Mouse (Mus musculus): ENCODE measurements at regions not wholly inside any gene's neighbourhood (a gene's known extent, or its start where the extent isn't known, plus 50 kb on each side); places are given as distances from the start of the nearest gene placed in this dataset.
"Not testable (repeated sequence)": the region's sequence is repeated elsewhere in the genome, so short reads cannot be mapped to it uniquely, and the experiment has no call there.

DNA sequence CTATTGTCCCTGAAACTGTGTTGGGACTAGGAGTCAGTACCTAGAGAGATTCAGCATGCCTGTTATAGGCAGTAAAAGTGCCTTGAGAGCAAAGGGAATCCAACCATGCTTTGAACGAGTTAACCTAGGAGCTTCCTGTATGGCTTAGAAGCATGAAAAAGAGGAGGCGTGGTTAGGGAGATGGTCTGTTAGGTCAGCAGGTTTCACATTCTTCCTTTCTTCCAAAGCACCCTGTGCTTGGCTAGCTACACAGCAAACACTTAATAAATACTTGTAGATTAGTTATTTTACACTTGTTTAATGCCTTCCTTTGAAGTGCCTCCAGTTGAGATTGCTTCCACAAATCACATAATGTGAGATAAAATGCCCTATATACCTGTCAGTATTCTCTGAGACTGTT is 284.9 kb upstream of the Adgra3 start:
- no peak for DNase-seq

DNA sequence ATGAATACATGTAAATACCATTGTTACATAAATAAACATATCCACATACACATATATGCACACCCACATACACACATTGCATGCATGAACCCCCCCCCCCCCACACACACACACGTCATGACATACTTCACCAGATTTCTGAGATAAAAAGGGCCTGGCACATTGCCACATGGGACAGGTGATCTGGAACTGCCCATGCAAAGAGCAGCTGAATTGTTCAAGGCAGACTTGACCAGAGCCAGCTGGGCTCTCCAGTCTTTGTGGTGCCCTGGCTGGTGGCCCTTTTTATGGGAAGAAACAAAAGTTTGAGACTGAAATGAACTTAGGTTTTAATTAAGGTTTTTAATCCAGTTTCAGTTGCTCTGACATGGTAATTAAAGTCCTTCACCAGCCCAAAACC is 250.7 kb upstream of the Adgra3 start:
- peak; percentile 42 to 48 for DNase-seq

DNA sequence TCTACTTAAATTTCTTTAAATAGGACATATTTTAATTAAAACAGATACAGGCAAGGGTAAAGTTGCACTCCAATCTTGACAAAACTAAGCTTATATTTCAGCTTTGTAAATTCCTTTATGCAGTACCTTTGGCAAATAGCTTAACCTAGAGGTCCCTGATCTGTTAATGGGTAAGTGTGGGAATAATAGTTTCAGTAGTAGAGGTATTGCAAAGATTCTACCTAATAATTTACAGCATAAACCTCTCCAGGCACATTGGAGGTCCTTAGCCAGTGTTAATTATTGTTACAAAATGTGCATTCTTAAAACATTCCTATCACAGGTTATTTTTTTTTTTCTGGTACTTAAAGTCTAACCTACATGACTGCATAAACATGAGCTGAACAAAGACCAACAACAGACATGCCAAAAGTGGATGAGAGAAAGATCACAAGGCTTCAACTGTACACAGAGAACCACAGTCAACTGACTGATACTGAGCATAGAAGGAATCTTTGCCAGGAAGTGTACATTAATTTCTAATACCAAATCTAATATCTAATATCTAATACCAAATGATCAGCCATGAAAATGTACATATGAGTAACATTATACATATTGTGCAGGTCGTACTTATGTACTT is 245.2 kb upstream of the Adgra3 start:
- DNase-seq = no peak

DNA sequence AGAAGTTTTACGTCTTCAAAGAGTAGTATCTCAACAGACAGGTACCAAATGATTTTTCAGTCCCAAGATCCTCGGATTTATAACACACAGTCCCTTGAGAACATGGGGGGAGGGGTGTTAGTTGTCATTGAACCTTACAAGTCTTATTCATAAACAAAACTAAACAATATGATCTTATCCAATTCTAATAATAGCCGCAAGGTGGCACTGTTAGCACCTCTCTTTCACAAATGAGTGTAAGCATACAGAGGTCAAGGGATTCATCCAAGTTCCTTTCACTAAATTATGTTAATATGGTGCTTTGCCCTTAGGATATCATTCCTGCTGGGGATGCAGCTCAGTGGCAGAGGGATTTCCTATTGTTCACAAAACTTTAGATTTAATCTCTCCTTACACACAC is 235.0 kb upstream of the Adgra3 start:
- DNase-seq = peak; percentile 6 to 40

DNA sequence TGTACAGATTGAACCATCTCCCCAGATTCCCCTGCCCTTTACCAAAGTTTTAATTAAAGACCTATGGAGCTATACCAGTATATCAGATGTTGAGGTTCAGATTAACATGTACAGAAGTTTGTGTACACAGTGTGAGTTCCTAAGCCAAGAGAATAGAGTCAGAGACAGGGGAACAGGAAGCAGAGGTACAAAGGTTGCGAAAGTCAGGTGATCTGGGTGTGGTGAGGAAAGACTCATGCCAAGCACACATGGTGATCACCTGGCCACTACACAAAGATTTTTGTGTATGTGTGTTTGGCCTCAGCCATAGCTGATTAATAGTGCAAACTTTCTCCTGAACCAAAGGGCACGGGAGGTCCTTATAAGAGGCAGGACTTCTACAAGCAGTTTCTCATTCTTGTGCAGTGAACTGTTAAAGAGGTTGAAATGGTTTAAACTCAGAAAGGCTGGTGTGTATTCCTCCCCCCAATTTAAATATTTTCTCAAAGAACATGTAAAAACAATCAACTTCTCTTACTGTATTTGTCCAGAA is 232.1 kb upstream of the Adgra3 start:
- DNase-seq = no peak

DNA sequence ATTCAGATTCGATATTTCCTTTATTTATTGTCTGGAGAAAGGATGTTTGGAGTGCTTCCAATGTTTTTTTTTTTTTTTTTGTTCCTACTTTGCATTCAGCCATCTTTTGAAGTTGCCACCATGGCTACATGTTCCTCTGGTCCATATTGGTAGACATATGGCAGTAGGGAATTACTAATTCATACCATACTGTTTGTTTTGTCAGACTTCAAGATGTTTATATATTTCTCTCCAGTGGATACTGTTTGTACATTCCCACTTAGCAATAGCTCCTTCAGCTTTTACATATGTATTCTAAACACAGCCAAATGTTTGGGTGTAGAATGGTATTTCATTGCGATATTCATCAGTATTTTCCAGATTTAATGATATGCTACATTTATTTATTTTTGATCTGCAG is 201.6 kb upstream of the Adgra3 start:
- DNase-seq = no peak

DNA sequence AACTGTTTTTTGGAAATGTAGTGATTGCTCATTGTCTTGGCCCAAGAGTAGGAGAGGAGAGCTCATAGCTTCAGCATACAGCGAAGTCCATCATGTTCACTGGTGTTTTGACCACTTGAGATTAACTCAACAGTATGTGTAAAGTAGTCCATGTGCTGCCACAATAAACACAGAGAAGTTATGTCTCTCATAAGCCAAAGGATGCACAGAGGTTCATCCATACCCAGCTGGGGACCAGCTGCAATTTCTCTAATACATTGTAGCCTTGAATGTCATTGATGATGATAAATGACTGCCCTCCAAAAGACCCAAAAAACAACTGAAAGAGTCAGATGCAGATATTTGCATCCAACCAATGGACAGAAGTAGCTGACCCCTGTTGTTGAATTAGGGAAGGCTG is 199.2 kb upstream of the Adgra3 start:
- no peak for DNase-seq

DNA sequence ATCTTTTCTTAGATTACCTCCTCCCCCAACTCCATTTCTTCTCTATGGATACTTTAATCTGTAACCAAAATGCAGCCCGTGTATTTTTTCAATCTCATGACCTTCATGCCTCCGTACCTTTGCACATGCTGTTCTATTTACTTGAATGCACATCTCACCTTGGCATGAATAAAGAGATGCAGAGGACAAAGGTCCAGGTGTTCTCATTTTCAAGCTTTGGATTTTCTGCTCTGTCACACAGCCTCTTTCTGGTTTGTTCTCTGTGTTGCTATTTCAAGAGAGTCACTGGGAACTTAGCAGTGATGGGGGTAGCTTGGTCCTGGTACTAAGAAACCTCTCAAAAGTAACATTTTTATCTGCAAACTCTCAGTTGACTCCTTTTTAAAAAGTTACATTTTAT is 175.3 kb upstream of the Adgra3 start:
- no peak for DNase-seq

DNA sequence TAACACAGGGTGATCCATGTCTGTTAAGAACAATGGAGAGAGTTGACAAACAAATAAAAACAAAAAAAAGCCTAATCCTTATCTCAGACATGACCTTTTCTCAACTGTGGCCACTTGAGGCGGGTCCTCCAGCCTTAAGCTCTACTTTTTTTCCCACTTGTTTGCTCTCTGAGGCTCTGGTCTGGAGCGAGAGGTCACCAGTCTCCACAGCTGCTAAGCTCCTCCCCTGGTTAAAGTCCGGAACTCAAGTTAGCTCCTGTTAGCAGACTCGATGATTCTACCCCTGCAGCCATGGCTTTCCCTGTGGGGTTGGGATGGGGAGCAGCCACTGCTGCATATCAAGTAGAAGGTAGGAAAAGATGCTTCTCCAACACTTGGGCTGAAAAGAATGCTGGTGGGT is 158.2 kb upstream of the Adgra3 start:
- no peak for DNase-seq

DNA sequence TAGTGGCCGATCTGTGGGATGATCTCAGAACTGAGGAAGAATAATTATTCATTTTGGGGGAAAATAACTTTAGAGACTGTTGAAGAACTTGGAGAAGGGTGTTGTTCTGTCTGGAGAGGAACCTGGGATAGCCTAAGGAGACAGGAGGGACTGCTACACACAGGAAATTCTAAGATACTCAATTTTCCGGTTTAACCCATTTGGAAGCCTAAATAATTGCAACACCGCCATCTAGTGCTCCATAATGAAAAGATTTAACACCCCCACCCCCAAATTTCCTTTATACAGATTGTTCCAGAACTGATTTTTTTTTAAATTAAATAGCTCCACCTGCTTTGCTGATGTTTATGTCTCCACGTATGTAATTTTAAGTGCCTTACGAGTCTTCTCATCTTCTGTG is 157.2 kb upstream of the Adgra3 start:
- DNase-seq = peak; percentile 28 to 56

DNA sequence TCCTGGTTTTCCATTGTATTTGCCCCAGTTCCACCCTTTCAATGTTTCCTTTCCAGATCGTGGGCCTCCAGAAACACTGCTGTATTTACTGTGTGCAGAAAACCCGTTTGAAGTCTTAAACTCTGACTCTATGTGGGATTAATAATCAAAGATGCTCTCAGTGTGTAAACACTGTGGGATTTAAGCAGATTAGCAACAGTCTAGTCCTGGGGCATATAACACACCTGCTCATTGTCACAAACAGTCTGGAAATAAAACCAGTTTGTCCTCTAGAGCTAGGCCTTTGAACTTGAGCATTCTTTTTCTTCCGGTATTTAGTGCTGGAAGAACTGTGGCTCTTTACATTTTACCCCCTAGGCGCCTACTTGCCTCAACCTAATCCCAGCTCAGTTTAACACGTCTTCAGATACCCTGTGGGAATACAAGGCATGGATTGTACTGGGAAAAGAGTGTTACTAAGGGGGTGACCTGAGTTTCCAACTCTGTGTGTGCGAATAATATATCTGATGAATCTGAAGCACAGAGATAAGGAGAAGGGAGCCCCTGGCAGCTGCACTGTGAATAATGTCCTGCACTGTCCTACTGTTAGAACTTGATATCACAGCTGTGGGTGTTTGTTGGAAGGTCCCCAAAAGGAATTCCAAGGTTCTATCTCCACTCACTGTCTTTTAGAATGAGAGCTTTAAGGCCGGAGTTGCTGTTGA is 143.7 kb upstream of the Adgra3 start:
- DNase-seq = no peak

DNA sequence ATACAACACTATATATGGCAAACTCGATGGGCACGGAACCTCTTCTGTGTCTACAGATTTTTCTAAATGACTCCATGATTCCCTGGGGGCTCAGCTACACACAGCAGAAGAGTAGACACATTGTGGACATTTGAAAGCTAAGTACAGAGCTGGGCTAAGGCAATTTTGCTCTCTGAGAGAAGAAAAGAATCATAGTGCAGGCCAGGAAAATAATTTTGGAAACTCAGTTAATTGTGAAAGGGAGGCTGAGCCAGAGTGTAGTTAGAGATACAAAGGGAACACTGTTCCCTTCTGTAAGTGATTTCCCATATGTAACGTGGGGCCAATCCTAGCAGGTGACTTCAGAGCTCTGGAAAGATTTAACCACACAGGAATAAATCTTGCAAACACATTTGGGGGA is 137.6 kb upstream of the Adgra3 start:
- DNase-seq = no peak

DNA sequence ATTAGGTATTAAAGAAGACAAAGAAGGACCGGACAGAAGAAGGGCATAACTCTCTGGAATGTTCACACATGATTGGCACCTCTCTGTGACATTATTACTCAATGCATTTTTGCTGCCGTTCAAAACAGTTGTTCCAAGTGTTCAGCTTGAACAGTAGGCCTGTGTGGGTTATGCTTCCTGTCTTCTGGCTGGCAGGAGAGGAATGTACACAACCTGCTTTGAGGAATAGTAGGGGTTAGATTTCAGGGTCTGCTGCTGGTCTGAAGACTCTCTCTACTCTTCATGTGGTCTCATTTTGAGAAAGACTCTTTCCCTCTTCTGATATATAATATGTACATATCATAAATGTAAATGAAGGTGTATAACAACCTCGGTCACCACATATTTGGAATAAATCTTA is 137.2 kb upstream of the Adgra3 start:
- DNase-seq = no peak

DNA sequence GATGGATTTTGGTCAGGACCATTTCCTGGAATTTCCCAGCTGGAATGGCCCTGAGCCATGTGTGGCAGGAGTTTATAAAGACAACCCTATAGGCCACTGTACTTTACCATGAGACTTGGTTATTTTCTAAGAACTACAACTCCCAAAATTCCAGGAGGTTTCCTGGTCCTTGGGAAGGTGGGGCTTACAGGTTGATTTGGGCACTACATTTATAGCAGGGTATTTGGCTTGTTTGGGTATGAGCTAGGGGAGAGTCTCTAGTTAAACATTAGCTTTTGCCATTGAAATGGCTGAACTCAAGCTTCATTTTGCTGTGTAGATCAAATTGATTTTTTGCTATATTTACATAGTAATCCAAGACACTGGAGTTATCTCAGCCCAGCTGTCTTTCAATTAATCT is 130.6 kb upstream of the Adgra3 start:
- no peak for DNase-seq

DNA sequence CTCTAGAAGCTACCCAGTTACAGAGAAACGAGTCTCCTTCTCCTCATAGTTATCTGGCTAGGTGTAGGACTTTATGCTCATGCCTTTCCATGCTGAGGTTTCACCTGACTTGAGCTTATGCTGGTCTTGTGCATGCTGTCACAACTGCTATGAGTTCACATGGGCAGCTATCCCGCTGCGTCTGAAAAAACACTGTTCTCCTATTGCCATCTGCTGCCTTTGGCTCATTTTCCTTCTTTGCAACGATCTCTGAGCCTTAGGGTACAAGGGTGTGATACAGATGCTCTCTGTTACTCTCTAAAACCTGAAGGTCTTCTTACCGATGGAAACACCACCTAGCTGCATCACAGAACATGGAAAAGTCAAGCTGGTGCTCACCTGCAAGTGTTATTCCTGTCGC is 123.9 kb upstream of the Adgra3 start:
- DNase-seq = peak; percentile 61 to 75

DNA sequence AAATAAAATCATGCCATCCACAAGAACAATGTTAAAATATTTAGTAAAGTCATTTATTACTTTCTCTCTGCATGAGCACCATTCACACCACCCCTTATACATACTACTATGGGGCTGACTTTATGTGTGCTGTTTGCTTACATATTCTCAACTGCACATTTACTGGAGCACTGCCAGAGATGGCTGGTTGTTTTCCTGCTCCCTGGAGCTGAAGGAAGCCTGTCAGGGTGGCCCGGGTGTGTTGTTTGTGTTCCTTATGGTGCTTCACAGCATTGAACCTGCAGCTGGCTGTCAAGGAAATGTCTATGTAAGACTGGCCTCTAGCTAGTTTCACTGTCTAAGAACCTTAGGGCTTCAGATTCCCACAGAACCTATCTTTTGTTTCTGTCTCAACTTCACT is 97.8 kb upstream of the Adgra3 start:
- no peak for DNase-seq

DNA sequence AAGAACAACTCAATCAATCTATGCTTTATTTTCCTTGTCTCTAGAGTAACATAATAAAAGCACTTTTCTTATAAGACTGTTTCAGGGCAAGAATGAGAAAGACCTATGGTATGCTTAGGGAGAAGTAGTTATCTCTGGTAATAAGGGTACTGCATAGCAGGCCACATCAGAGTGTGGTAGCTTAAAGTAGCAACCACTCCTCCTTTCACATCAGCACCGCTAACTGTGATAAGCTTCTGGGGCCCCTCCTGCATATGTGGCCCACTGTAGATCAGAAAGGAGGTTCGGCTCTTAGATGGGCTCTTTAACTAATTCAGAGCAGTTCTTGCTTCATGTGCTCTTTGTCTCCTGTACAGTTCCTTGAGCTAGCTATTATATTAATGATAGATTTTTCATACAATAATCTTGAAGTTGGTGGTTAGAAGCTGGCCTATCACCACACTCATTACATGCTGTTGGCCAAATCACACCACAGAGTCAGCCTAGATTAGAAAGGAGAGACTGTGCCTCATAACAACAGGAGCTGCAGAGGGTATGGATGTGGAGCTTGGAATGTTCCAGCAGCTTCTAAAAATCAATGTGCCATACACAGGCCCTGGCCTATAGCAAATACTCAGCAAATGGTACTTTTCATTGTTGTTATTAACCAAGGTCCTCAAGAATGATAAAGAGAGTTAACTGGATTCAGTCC is 96.5 kb upstream of the Adgra3 start:
- DNase-seq = not testable (repeated sequence)

DNA sequence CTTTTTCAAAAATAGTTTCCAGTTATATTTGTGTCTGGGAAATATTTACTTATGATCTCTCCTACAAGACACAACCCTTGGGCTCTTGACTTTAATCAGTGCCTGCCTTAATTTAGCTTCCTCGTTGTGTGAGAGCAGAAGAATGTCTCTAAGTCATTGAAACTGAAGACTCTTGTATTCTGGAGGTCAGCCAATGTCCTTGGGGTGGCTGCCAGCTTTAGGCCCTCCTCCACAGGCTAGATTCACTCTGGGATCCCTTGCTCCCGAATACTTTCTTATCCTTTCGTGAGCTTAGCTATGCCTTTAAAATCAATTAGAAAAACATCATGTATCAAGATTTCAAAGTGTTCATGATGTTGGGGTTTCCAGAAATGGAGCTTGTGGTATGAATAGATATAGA is 88.1 kb upstream of the Adgra3 start:
- DNase-seq = peak; percentile 57 to 68

DNA sequence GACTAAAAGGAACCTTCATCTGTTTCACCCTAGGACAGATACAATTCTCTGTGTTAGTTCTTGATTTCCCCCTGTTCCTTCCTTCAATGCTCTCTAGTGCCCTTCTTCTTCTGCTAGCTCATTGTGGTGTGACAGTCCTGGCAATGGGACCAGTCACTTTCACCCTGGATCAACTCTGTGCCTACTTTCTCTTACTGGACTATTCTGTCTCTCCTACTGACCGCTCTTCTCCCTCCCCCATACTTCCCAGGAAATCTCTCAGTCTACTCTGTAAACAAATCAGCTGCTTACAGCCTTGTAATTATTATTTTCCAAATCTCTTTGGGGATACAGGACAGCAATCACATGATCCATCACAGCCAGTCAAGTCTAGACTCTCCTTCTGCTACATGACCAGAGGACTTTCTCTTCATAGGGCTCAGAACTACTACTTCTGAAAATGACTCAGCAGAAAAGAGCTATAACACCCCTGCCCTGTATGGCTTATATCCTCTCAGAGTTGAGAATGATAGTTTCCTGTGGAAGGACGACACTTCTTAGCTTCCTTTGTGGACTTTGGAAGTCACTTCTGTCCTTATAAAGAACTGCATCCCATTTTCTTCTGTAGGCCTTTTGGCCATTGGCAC is 86.8 kb upstream of the Adgra3 start:
- DNase-seq = no peak

DNA sequence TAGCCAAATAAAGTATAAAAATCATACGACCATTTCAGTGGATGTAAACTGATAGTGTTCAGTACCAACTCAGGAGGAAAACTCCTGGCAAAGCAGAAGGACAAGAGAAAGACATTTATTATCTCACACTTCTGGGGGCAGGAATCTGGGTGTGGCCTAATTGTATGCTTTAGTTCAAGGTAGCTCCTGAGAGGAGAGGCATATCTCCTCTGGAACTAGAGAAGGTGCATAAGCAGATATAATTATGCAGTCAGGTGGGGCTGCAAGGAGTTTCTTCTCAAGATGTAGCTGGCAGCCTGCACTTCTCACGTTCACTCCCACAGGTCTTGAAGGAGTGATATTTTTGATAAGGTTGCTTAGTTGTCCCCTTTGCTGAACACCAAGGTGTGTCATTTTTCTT is 71.4 kb upstream of the Adgra3 start:
- DNase-seq = no peak

DNA sequence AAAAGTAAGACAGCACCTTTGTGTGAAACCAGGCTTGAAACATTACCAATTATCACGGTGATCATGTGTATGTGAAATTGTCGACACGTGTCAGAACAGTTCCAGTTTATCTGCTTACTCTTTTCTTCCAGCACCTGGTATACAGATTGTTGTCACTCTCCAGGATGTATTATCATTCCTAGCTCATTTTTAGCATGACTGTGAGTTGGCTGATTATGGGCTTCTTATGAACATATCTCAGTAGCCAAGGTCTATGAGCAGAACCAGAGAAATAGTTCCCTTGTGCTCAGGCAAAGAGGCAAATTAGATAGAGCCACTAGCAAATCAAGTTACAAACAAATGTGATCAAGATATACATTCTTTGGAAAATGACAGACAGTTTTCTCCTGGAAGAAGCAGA is 70.2 kb upstream of the Adgra3 start:
- DNase-seq = no peak

DNA sequence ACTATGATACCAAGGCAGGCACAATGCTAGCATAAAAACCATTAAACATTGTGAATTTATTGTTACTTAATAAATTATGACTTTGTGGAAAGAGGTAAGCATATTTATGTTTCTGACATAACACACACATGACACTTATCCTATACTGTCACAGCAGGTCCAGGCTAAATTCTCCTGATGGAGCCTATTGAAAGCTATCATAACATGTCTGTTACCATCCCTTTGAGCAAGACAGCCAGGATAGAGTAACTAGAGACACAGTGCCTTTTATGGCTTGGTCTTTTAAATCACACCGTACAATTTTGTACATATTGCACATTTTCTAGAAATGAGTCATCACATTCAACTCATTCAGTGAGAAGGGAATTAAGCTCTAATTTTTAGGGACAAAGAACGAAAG is 67.8 kb upstream of the Adgra3 start:
- DNase-seq = no peak

DNA sequence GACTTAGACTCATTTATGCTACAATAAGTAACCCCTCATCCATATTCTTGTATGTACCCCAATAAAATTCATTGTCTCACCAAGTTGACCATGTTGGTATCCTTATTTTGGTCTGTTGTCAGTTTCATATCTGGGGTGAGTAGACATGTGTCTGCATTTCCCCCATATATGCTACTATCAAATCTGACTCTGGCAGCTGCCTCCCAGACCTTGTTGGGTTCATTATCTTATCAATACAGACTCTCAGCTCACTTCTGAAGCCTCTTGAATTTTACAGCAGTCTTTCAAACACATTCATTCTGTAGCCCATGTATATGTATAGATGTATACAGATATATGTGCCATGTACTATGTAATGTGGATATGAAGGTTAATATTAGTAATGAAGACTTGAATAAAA is 67.4 kb upstream of the Adgra3 start:
- no peak for DNase-seq

DNA sequence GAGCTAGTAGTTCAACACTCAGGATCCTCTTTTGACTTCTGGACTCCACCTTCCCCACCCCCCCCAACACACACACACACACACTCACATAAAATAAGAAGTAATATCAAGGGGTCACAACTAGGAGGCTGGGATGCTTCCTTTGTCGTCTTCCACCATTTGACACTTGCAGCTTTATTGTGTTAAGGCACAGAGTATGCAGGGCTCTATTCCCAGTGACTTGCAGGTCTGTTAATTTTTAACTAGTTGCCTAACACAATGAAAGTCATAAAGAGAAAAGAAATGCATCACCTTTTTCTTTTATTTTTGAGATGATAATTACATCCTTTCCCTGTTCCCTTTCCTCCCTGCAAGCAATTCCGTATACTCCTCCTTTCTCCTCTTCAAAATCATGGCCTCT is 66.9 kb upstream of the Adgra3 start:
- DNase-seq = no peak

Measured in cerebellum, postnatal 10 days (tissue).